Mouse (Mus musculus): ENCODE measurements at regions not wholly inside any gene's neighbourhood (a gene's known extent, or its start where the extent isn't known, plus 50 kb on each side); places are given as distances from the start of the nearest gene placed in this dataset.

DNA sequence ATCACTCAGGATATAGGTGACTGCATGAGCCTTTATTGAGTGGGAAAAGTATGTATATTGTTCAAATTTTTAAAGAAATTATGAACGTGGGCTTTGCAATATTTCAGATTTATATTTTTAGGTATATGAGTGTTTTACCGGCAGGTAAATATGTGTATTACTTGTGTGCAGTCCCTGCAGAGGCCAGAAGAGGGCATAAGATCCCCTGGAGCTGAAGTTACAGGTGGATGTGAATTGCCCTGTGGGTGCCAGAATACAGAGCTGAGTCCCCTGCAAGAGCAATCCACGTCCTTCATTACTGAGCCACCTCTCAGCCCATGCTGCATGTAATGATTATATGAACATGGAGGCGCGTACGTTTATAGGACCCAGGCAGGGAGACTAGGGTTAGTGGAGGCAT is 174.8 kb downstream of the Katnal1 start:
- TF ChIP-seq POLR2A (IDR thresholded peaks at IDR 0.05; ENCODE audit: low read depth, low read length) (no peak), CTCF (conservative IDR thresholded peaks at IDR 0.05; ENCODE audit: insufficient read depth, insufficient read length, low read depth, low read length) (no peak)
